Mouse (Mus musculus) bone marrow, adult 2 months (tissue): ENCODE measurements around the gene Syde2.

Experiments used
- CTCF ChIP-seq: fragments of 200-500 bp; IDR thresholded peaks from 2 replicates; pipeline ENCODE4 v1.5.1; 2011; ENCODE audit warnings: low read length, control low read depth; ENCODE audit not compliant: control insufficient read depth, insufficient read depth
- POLR2A ChIP-seq: fragments of 200-500 bp; IDR thresholded peaks from 2 replicates; pipeline ENCODE4 v1.6.1; 2011; ENCODE audit warnings: low read depth, mild to moderate bottlenecking, control low read depth, low read length, borderline replicate concordance; ENCODE audit not compliant: control insufficient read depth

DNA sequence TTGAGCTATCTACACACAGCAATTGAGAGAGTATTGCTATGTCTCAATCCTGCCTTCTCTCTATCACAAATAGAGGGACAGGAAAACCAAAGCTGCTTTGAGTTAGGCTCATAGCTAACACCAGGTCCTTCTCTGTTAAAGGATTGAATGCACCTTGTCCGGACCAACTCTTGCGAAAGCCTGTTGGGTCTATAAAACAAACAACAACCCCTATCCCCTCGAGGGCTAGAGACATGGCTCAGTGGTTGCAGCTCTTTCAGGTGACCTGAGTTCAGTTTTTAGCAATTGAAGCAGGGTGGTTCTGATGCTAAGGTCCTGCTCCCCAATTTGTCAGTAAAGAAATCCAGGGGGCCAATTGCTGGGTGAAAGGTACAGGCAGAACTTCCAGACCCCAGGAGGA is 41.6 kb downstream of the Syde2 start:
- TF ChIP-seq POLR2A: no peak
- TF ChIP-seq CTCF: no peak
